Mouse (Mus musculus) embryonic fibroblast, embryonic 13.5 days (primary cell): ENCODE results near the gene Wdr34. TPM values are rescaled to one million over a fixed set of nuclear protein-coding genes. Genes with fewer than 3 reads are reported as not detected.
"Not testable (repeated sequence)": the region's sequence is repeated elsewhere in the genome, so short reads cannot be mapped to it uniquely, and the experiment has no call there.

Experiments
- H3K27ac ChIP-seq: 2 replicates; pipeline ENCODE4 v1.5.1; 2012; ENCODE audit warnings: low read length, control low read depth, inconsistent platforms; ENCODE audit not compliant: insufficient read depth
- H3K4me1 ChIP-seq: 2 replicates; pipeline ENCODE4 v1.6.1; 2011; ENCODE audit warnings: low read length; ENCODE audit not compliant: control insufficient read depth, insufficient read depth
- H3K4me3 ChIP-seq: 2 replicates; pipeline ENCODE4 v1.5.1; 2011; ENCODE audit warnings: mild to moderate bottlenecking, control low read depth, low read length; ENCODE audit not compliant: insufficient read depth
- CTCF ChIP-seq: IDR thresholded peaks from 2 replicates; pipeline ENCODE4 v1.5.1; 2011; ENCODE audit warnings: mild to moderate bottlenecking, control low read depth, low read length, moderate library complexity, borderline replicate concordance; ENCODE audit not compliant: insufficient read depth
- POLR2A ChIP-seq: IDR thresholded peaks from 2 replicates; pipeline ENCODE4 v1.6.1; 2011; ENCODE audit warnings: low read depth, mild to moderate bottlenecking, control low read depth, low read length, moderate library complexity
- polyA plus RNA-seq: library from polyadenylated mRNA; stranded (reverse); fragments of >200 nt; gene quantifications from 2 replicates; pipeline ENCODE4 v1.2.4, GENCODE M21; 2011; ENCODE audit warnings: low read depth; ENCODE audit not compliant: missing spikeins, insufficient read length

The Wdr34 gene
- polyA plus RNA-seq, 1 experiment = 10.8 TPM

DNA sequence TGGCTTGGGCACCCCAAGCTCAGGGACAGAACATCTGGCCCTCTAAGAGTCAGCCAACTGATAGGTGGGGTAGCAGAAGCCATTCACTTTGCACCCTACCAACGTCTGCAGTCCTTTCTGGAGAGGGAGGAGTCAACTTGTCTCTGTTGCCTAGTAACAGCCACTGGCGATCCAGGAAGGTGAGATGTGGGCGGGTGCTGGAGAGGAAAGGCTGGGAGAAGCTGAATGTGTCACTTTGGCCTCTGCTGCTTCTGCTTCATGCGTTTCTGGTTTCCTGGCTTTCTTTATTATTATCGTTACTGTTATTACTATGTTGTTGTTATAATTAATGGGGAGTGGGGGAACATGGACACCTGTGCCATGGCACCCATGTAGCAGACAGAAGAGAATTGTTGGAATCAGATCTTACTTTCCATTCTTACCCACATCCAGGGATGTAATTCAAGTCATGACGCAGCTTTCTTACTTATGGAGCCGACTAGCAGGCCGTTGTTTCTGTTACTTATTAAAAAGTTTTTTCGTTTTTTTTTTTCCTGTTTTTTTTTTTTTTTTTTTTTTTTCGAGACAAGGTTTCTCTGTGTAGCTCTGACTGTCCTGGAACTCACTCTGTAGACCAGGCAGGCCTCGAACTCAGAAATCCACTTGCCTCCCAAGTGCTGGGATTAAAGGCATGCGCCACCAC lies 8.7 kb upstream of the Wdr34 start, which contains the start of gene Set:
Gene Set, plus strand, starts transcription at position 156 of the 682 bp plus-strand sequence.
- Histone ChIP-seq H3K4me1 (peaks cover 2% of the 10 kb centered on the region; the same call in 1 of the 2 replicates), H3K27ac (no peak within 1 kb of the TSS), H3K4me3 (no peak within 1 kb of the TSS)
- no peak for TF ChIP-seq CTCF
- no peak for TF ChIP-seq POLR2A

DNA sequence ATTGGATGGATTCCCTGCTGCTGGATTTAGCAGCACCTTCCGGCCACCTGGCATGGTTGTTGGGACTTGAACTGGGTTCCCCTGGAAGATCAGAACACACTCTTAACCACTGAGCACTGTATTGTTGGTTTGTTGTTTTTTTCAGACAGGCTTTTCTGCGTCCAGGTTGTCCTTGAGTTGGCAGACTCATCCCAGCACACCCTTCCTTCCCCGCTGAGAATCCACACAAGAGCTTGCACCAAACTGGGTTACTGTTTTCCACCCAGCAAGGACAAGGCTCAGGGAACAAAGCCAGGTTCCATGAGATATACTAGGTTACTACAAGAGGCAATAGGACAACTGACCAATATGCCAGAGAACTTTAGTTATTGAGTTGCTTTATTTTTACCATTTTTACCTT lies 8.1 kb upstream of the Wdr34 start:
- Histone ChIP-seq H3K27ac (no peak overlapping the region), H3K4me3 (no peak overlapping the region), H3K4me1 (peaks cover 3% of the 10 kb centered on the region; the same call in 1 of the 2 replicates)
- TF ChIP-seq POLR2A (no peak), CTCF (no peak)

DNA sequence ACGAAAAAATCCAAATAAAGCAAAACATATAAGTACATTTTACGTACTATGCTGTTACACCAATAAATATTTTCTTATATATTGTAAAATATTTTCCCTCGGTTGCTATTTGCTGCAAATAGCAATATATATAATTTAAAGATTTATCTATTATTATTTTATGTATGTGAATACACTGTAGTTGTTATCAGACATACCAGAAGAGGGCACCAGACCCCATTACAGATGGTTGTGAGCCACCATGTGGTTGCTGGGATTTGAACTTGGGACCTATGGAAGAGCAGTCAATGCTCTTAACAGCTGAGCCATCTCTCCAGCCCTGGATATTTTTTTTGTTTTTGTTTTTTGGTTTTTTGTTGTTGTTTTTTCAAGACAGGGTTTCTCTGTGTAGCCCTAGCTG lies 6.6 kb upstream of the Wdr34 start:
- not testable (repeated sequence) for H3K4me3 ChIP-seq, H3K4me1 ChIP-seq, H3K27ac ChIP-seq

DNA sequence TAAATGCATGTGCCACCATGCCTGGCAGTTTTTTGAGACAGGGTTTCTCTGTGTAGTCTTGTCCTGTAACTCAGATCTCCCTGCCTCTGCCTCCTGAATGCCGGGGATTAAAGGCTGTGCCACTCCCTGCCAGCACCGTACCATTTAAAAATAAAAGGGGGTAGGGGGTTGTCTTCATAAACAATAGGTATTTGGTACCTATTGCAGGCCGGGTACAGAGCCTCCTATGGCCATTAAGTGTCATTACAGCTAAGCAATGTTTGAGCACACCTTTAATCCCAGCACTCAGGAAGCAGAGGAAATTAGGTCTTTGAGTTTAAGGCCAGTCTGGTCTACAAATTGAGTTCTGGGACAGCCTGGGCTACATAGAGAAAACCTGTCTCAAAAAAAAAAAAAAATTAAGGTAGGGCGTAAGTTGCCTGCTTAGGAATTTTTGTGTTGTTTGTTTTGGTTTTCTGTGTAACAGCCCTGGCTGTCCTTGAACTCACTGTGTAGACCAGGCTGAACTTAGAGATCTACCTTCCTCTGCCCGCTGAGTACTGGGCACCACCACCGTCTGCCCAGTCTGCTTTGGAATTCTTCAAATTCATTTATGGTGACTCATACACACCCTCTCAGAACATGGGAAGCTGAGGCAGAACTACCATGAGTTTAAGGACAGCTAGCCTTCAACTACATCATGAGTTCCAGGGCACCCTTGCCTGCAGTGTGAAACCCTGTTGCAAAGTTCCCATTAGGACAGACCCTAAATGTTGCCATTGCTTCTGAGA lies 3.5 kb upstream of the Wdr34 start:
- TF ChIP-seq POLR2A (no peak), CTCF (no peak)
- H3K27ac ChIP-seq = no peak overlapping the region
- H3K4me3 ChIP-seq = no peak overlapping the region
- H3K4me1 ChIP-seq = peaks cover 3% of the 10 kb centered on the region; the same call in 1 of the 2 replicates

- Histone ChIP-seq H3K27ac (no peak overlapping the region), H3K4me3 (no peak overlapping the region)
Observed at GRCm38 (mm10) chr2:30049831-30050230, 1.1 kb upstream of the Wdr34 start.

GRCm38 (mm10) chr2:30048101-30048501 lies 580 bp downstream of the Wdr34 start:
- no peak overlapping the region for H3K27ac ChIP-seq
- peak overlapping the region; percentile 59 for H3K4me3 ChIP-seq
- H3K4me1 ChIP-seq = peaks cover 3% of the 10 kb centered on the region; the same call in 1 of the 2 replicates
- TF ChIP-seq CTCF (no peak), POLR2A (no peak)

More at GRCm38 (mm10) chr2:30049831-30050230, 1.1 kb upstream of the Wdr34 start:
- TF ChIP-seq CTCF (no peak), POLR2A (no peak)
- peaks cover 3% of the 10 kb centered on the region; the same call in 1 of the 2 replicates for H3K4me1 ChIP-seq

- TF ChIP-seq CTCF (no peak), POLR2A (no peak)
- Histone ChIP-seq H3K4me1 (no peaks in the 10 kb centered on the region), H3K4me3 (no peak overlapping the region), H3K27ac (no peak overlapping the region)
Observed at GRCm38 (mm10) chr2:30047127-30047526, 1.6 kb downstream of the Wdr34 start.

- TF ChIP-seq POLR2A (no peak), CTCF (no peak)
- Histone ChIP-seq H3K4me1 (no peaks in the 10 kb centered on the region), H3K27ac (no peak overlapping the region), H3K4me3 (no peak overlapping the region)
Observed at GRCm38 (mm10) chr2:30044550-30044949, 4.1 kb downstream of the Wdr34 start.

- Histone ChIP-seq H3K4me3 (no peak overlapping the region), H3K27ac (no peak overlapping the region), H3K4me1 (no peaks in the 10 kb centered on the region)
- TF ChIP-seq CTCF (peak; percentile 94), POLR2A (no peak)
Observed at GRCm38 (mm10) chr2:30042445-30042844, 6.2 kb downstream of the Wdr34 start.

- no peaks in the 10 kb centered on the region for H3K4me1 ChIP-seq
- no peak for TF ChIP-seq POLR2A
- no peak for TF ChIP-seq CTCF
- no peak overlapping the region for H3K27ac ChIP-seq
Observed at GRCm38 (mm10) chr2:30039687-30040086, 9.0 kb downstream of the Wdr34 start.

DNA sequence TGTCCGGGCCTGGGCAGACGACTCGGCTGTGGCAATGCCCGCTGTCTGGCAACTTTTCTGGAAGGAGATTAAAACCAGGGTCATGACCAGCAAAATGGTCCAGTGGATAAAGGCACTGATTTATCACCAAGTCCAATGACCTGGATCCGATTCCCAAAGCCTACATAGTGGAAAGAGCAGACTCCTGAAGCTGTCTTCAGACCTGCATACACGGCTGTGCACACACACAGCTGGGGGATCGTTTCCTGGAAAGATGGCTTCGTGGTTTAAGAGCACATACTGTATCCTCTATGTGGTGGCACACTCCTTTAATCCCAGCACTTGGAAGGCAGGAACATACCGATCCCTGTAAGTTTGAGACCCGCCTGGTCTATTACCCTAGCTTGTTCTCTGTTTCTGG lies 10.3 kb downstream of the Wdr34 start:
- Histone ChIP-seq H3K4me3 (no peak overlapping the region), H3K4me1 (no peaks in the 10 kb centered on the region), H3K27ac (no peak overlapping the region)
- TF ChIP-seq CTCF (no peak), POLR2A (no peak)

More at GRCm38 (mm10) chr2:30039687-30040086, 9.0 kb downstream of the Wdr34 start:
- no peak overlapping the region for H3K4me3 ChIP-seq
